Mouse (Mus musculus): ENCODE results near the gene Cyp11a1.

GRCm38 (mm10) chr9:58009015-58009362 is 2.8 kb downstream of the Cyp11a1 start:
- TF ChIP-seq GATA1 (IDR thresholded peaks at IDR 0.05; ENCODE audit: low read length): no peak
- TF ChIP-seq TAL1 (IDR thresholded peaks at IDR 0.05; ENCODE audit: low read length): no peak

Measured in erythroblast, embryonic 14.5 days (primary cell).